Mouse (Mus musculus) forelimb bud, embryonic 11.5 days (tissue): ENCODE data around the gene Lsamp.

ENCODE experiments used
- DNase-seq: peaks from one replicate; pipeline ENCODE4 v3.0.0-alpha.2; 2012; ENCODE audit warnings: low read depth, low spot score

Gene Lsamp

GRCm38 (mm10) chr16:42189431-42190081 lies 2205.4 kb downstream of the Lsamp start:
- DNase-seq, result peak; percentile 11

GRCm38 (mm10) chr16:42190114-42191045 lies 2206.2 kb downstream of the Lsamp start:
- DNase-seq, result peak; percentile 91
